Mouse (Mus musculus) brain, embryonic 14.5 days (tissue): ENCODE results near the gene Morn4.

Experiments
- CTCF ChIP-seq: fragments of 200-500 bp; IDR thresholded peaks from 2 replicates; pipeline ENCODE4 v1.5.1; 2012; ENCODE audit warnings: inconsistent platforms, mild to moderate bottlenecking, moderate library complexity, borderline replicate concordance; ENCODE audit not compliant: insufficient read depth, insufficient read length; ENCODE audit errors: extremely low read depth
- POLR2A ChIP-seq: fragments of 200-500 bp; IDR thresholded peaks from 2 replicates; pipeline ENCODE4 v1.6.1; 2012; ENCODE audit warnings: mild to moderate bottlenecking, inconsistent platforms, borderline replicate concordance; ENCODE audit not compliant: poor library complexity, insufficient read depth, insufficient read length, severe bottlenecking; ENCODE audit errors: extremely low read depth

GRCm38 (mm10) chr19:42071221-42071620, 14.9 kb downstream of the Morn4 start:
- no peak; the same call in 1 of the 2 replicates for TF ChIP-seq CTCF
- TF ChIP-seq POLR2A: no peak
